Comparison of ENCODE assay signal across 14 mouse cellular contexts in genomic region chr19:10433879-10434540, GRCm38 (mm10). TPM values are rescaled to one million over a fixed set of nuclear protein-coding genes. Genes with fewer than 3 reads are reported as not detected.
DNase-seq lines count a peak whose midpoint lies in the region; ATAC-seq and TF ChIP-seq lines count a peak whose summit lies in the region.
"Had no signal": no experiment of that assay in that cellular context is flagged by ENCODE, and none has a peak within 500 bp of the region (broad histone marks: within the 10 kb centered on the region; RNA-seq: fewer than 3 reads in every experiment).

No protein-coding gene starts in this region.

- no peak for ATAC-seq in cerebellum, adult (ENCODE audit: insufficient number of reproducible peaks, low FRiP score, low TSS enrichment)
- no peak for ATAC-seq in lung, embryonic 14.5 days (ENCODE audit: insufficient read depth)

- H3K4me3 ChIP-seq in lung, embryonic 14.5 days (ENCODE audit: low read depth, low read length): no peak overlapping the region

- H3K27ac ChIP-seq in lung, embryonic 14.5 days (ENCODE audit: low read depth): peak overlapping the region; percentile 59; the same call in 1 of the 2 replicates

- peaks cover 2% of the 10 kb centered on the region; the same call in 1 of the 2 replicates for H3K27me3 ChIP-seq in lung, embryonic 14.5 days (ENCODE audit: insufficient read depth, low read length)

- no peak for TF ChIP-seq CTCF in lung, embryonic 14.5 days (IDR thresholded peaks at IDR 0.05; ENCODE audit: low read depth)

- H3K9me3 ChIP-seq in lung, embryonic 14.5 days (ENCODE audit: low read depth, low read length): no peaks in the 10 kb centered on the region
- H3K9me3 ChIP-seq: G1E had no signal

- DNase-seq in cerebellum, adult 11-12 months: peak; percentile 65
- no peak for DNase-seq in lung, embryonic 14.5 days
- DNase-seq in lung, postnatal 36 days: no peak
- DNase-seq in heart, postnatal 4 days: peak; percentile 66
- peak; percentile 53 for DNase-seq in right cerebral cortex, postnatal 4 days
- no peak for DNase-seq in embryo, embryonic 10 days (ENCODE audit: low spot score)
- no peak for DNase-seq in embryo, embryonic 10.5 days (ENCODE audit: low spot score)
- DNase-seq: gastrocnemius, postnatal 25 days; kidney, adult 11 months; midbrain, embryonic 14.5 days; thymus, adult 18-20 months had no signal

- H3K4me2 ChIP-seq in lung, embryonic 14.5 days: no peak overlapping the region

- H3K4me1 ChIP-seq in lung, embryonic 14.5 days (ENCODE audit: insufficient read depth): peaks cover 9% of the 10 kb centered on the region; the same call in 1 of the 2 replicates

- no peak overlapping the region for H3K9ac ChIP-seq in lung, embryonic 14.5 days

- H3K36me3 ChIP-seq in lung, embryonic 14.5 days (ENCODE audit: insufficient read depth): no peaks in the 10 kb centered on the region
- H3K36me3 ChIP-seq: G1E had no signal

- WGBS in lung, embryonic 14.5 days: 51% methylated on average over 9 of the region's 9 CpGs

RNA-seq across cellular contexts. Expression of gene Lrrc10b, which starts 23.3 kb away (rescaled TPM):
- 0.78 and 0.97 TPM in 2 replicates for polyA plus RNA-seq in lung, embryonic 14.5 days (2014; fragmentation: Nextera tagmentation; extraction: Ambion mirVana)
- total RNA-seq in heart, postnatal 4 days (2021): 1 to 10 TPM; 3.3 to 4.7 TPM
- total RNA-seq: G1E had no signal
- polyA plus RNA-seq: G1E; liver, embryonic 16.5 days had no signal

RNA-seq across cellular contexts. Expression of gene Syt7, which starts 45.1 kb away (rescaled TPM):
- 3.3 and 4.7 TPM in 2 replicates for polyA plus RNA-seq in lung, embryonic 14.5 days (2014; fragmentation: Nextera tagmentation; extraction: Ambion mirVana)
- total RNA-seq in heart, postnatal 4 days (2021): 10 to 100 TPM; 40.8 to 44.7 TPM
- polyA plus RNA-seq: G1E had no signal

RNA-seq across cellular contexts. Expression of gene Ppp1r32, which starts 48.7 kb away (rescaled TPM):
- polyA plus RNA-seq in lung, embryonic 14.5 days (2014; fragmentation: Nextera tagmentation; extraction: Ambion mirVana): 0.26 TPM in 1 of 2 replicates, not detected in the other
- under 1 TPM; 0.52 to 0.77 TPM for total RNA-seq in heart, postnatal 4 days (2021)
- polyA plus RNA-seq: liver, embryonic 16.5 days had no signal

Comparison
In these comparisons a context has a peak if more than half of its experiments do, and no peak if none do; other contexts are left out.
1. DNase-seq: peak in cerebellum, adult 11-12 months (single experiment), heart, postnatal 4 days (single experiment) and right cerebral cortex, postnatal 4 days (single experiment); none in lung, embryonic 14.5 days (single experiment), lung, postnatal 36 days (single experiment), embryo, embryonic 10 days (single experiment) and embryo, embryonic 10.5 days (single experiment).